Mouse (Mus musculus): ENCODE measurements at regions not wholly inside any gene's neighbourhood (a gene's known extent, or its start where the extent isn't known, plus 50 kb on each side); places are given as distances from the start of the nearest gene placed in this dataset.

- in situ Hi-C loops (cut with MboI, MseI) = loop anchor here (25.0 kb wide), 1 partner anchor 1746 kb away; no protein-coding TSS in a partner anchor
Observed at GRCm38 (mm10) chr10:106058050-106058449, 216.9 kb upstream of the Mettl25 start.

GRCm38 (mm10) chr10:106038497-106038896 is 197.3 kb upstream of the Mettl25 start:
- in situ Hi-C loops (cut with MboI, MseI) = no loop called here

GRCm38 (mm10) chr10:106038033-106038432 is 196.9 kb upstream of the Mettl25 start:
- in situ Hi-C loops (cut with MboI, MseI) = no loop called here

DNA sequence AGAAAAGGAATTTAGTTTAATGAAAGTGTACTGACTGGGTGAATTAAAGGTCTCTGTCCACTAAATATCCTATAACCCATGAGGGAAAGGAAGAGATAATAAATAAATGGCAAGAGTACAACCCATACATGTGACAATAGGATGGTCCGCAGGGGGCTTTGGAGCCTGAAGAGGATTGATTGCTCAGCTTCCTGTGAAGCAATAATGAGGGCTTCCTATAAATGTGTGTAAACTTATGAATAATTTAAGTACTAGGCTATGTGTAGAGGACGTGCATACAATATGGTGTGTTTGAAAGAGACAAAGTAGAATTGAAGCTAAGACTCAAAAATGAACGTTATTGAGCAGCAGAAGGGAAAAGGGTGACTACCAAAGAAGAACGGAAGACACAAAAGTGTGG is 192.2 kb upstream of the Mettl25 start:
- in situ Hi-C loops (cut with MboI, MseI) = no loop called here

- in situ Hi-C loops (cut with MboI, MseI) = no loop called here
Observed at GRCm38 (mm10) chr10:106024648-106025047, 183.5 kb upstream of the Mettl25 start.

GRCm38 (mm10) chr10:106023639-106024215 is 182.5 kb upstream of the Mettl25 start:
- in situ Hi-C loops (cut with MboI, MseI) = no loop called here

- in situ Hi-C loops (cut with MboI, MseI) = no loop called here
Observed at GRCm38 (mm10) chr10:106015965-106016364, 174.8 kb upstream of the Mettl25 start.

- in situ Hi-C loops (cut with MboI, MseI) = no loop called here
Observed at GRCm38 (mm10) chr10:106015436-106015835, 174.3 kb upstream of the Mettl25 start.

- in situ Hi-C loops (cut with MboI, MseI) = no loop called here
Observed at GRCm38 (mm10) chr10:106010131-106010530, 169.0 kb upstream of the Mettl25 start.

DNA sequence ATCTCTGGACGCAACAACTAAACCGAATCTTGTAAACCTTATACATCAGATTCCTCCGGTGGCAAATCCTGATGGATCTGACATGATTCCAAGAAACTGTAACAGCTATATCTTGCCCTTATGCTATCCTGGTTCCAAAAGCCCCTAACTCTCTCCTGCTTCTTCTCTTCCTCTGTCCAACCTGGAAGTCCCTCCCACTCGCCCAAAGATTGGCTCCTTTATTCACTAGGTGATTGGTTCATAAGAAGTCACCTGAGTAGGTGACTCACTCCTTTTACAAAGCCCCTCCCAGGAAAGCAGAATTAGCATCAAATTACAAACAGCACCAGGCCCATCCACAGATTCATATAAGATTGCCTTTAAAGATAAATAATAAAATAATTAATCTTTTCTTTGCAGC is 166.2 kb upstream of the Mettl25 start:
- in situ Hi-C loops (cut with MboI, MseI) = no loop called here

GRCm38 (mm10) chr10:106006861-106007260 is 165.7 kb upstream of the Mettl25 start:
- in situ Hi-C loops (cut with MboI, MseI) = no loop called here

DNA sequence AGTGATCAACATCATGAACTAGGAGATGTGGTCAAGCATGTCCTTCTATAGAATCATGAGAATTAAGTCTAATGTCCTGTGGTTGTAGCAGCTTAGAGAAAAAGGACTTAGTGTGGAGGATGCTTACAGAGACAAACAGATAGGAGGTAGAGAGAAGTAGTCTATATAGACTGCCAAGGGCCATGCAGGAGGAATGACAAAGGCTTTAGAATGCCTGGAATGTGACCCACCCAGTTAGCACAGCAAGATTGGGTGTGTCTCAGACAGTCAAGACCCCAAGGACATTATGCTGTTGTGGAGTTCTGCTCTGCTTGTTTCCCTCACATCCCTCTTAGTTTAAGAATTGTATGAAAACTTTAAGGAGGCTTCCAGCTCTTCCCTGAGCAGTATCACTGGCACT is 164.9 kb upstream of the Mettl25 start:
- in situ Hi-C loops (cut with MboI, MseI) = no loop called here

- in situ Hi-C loops (cut with MboI, MseI) = no loop called here
Observed at GRCm38 (mm10) chr10:105957468-105957867, 116.3 kb upstream of the Mettl25 start.

DNA sequence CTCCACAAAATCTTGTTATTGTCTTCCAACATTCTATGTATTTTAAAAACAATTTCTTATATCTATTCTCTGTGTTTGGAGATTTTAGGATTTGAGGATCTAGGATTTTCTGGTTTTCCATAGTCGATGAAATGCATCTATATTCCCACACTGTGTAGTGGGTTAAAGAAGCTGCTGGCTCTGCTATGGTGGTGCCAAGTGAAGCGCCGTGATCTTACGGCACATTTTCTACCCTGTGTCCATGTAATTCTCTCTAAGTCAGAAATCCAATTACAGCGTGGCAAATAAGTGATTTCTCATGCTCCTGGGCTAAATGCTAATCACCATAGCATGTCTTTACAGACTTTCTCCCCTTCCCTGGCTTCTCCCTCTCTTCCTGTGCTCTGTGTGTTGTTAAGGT is 92.1 kb upstream of the Mettl25 start:
- in situ Hi-C loops (cut with MboI, MseI) = no loop called here

- in situ Hi-C loops (cut with MboI, MseI) = no loop called here
Observed at GRCm38 (mm10) chr10:105932786-105933185, 91.6 kb upstream of the Mettl25 start.

- in situ Hi-C loops (cut with MboI, MseI) = no loop called here
Observed at GRCm38 (mm10) chr10:105927596-105927995, 86.4 kb upstream of the Mettl25 start.

GRCm38 (mm10) chr10:105926912-105927238 is 85.7 kb upstream of the Mettl25 start:
- in situ Hi-C loops (cut with MboI, MseI) = no loop called here

DNA sequence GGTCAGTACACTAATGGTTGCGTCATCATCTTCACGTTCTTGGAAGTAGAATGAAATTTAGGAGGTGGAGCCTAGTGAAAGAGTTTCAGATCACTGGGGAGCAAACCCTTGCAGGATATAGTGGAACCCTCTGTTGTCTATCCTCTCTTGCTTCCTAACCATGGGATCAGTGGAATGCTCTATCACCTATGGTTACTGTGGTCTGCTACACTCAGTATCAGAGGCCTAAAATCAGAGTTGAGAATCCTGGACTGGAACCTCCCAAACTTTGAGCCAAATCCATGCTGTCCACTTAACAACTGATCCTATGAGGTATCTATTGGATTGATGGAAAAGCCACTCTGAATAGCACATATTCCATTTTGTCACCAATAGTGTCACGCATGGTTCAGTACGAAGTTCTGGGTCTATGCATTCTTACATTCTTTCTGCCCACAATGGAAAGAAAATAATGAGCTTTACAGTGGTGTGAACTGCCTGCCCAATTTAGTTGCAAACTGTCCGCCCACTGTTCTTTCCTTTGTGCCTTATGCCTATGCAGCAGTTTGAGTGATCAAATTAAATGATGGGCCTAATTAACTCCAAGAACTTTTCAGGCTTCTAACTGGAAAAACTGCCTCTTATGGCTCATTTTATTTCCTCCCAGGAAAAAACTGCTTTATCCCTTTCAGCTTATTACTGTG is 85.2 kb upstream of the Mettl25 start:
- in situ Hi-C loops (cut with MboI, MseI) = no loop called here

GRCm38 (mm10) chr10:105899677-105900076 is 58.5 kb upstream of the Mettl25 start:
- in situ Hi-C loops (cut with MboI, MseI) = no loop called here

GRCm38 (mm10) chr10:105899225-105899624 is 58.0 kb upstream of the Mettl25 start:
- in situ Hi-C loops (cut with MboI, MseI) = no loop called here
